Mouse (Mus musculus) kidney, postnatal 14 days (tissue): ENCODE data around the gene Upk1b.
A peak's percentile ranks its signal among the peaks of the same experiment; 100 is the strongest.

ENCODE experiments used
- DNase-seq: peaks from one replicate; pipeline ENCODE4 v3.0.0; 2022; ENCODE audit warnings: mixed read lengths

The Upk1b gene

GRCm38 (mm10) chr16:38760834-38761375 lies 39.2 kb downstream of the Upk1b start:
- DNase-seq, result no peak

DNA sequence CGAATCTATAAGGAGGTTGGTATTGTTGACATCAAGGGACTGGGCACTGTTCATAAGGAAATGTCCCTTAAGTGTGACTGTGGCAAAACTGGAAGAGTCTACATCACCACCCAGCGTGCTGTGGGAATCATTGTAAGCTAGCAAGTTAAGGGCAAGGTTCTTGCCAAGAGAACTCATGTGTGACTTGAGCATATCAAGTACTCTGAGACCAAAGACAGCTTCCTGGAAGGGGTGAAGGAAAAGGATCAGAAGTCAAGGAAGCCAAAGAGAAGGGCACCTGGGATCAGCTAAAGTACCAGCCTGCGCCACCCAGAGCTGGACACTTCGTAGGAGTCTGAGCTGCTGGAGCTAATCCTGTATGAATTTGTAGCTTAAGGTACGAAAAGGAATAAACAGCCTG lies 39.9 kb downstream of the Upk1b start:
- peak; percentile 18 for DNase-seq

DNA sequence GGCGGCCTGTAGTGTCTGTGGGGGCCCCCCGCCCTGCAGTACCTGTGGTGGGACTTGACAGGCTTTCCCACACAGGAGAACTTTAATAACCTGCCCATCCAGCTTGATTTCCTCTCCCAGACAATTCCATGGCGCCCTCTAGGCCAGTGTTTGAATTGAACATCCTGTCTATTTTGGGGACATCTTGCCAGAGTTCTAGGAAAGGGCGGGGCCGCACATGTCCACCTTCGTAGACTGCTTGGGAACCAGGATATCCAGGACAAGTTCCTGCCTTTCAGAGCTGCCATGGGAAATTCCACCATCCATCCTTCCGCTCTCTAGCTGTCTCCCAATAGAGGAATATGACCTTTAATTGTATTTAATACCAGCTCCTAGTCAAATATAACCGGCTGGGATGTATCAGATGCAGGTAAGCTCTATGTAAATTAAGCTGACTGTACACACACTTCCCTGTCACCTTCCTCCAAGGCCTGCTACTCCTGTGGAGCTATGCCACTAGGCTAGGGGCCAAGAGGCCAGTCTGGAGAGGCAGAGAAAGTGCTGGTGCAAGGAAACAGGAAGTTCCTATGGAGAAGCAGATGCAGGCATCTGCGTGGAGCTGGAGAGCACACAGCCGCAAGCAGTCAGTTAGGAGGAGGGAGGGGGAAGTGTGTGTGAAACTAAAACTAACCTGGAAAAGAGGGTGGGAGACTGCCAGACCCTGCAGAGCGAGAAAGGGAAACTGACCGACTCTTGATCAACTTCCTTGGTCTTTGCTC lies 41.8 kb downstream of the Upk1b start:
- DNase-seq, result peak; percentile 75

GRCm38 (mm10) chr16:38757626-38758025 lies 42.5 kb downstream of the Upk1b start:
- DNase-seq, result no peak

GRCm38 (mm10) chr16:38756572-38756971 lies 43.6 kb downstream of the Upk1b start:
- peak; percentile 22 for DNase-seq

DNA sequence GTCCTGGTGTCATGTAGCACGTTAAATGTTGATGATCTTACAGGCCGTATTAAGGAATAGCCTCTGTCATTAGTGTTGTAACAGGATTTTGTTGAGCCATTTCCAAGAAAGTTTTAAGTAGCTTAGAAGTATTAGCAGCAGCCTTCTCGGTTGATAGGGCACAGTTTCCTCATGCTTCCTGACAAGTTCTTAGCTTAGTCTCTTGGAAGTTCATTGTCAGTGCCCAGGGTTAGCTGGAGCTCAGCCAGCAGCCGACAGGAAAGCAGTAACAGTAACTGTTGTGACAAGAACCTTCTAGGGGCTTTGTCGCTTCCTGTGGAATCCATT lies 44.0 kb downstream of the Upk1b start:
- DNase-seq, result peak; percentile 78

DNA sequence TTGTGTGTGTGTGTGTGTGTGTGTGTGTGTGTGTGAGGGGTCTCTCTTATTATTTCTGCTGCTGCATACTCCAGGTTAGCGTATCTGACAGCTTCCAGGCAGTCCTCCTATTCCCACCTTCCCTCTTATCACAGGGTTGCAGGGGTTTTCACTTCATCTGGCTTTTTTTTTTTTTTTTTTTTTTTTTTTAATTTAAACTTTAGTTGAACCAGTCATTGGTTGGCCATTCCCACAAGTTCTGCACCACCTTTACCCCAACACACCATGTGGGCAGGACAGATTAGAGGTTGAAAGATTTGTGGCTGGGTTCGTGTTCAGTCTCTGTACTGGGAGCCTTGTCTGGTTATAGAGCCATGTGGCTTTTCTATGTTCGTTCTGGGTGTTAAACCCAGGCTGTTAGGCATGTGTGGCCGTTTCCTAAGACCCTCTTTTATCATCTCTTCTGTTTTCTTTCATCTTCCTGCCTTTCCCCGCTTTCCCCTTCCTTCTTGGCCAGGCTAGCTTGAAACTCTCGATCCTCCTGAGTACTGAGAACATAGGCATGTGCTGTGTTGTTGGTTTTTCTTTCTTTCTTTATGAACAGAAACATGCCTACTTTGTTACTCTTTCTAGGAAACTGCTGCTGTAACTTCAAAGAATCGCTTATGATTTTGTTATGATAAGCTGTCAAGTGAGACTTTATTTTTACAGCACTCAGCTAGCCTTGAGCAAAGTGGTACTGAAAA lies 44.5 kb downstream of the Upk1b start:
- no peak for DNase-seq

DNA sequence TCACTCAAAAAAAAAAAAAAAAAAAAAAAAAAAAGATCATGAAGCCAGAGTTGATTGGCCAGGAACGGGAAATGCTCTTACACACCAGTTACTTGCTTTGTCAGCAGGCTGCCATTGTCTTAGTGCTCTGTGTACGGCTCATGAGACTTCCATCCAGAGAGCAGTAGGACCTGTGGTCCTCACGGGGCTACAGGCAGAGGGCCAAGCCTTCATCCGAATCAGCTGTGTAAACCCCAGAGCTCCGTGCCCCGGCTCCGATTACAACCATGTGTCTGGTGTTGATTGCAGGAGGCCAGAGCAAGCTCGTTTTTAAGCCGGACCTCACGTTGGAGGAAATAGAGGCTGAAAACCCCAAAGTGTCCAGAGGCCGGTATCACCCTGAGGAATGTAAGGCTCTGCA lies 46.5 kb downstream of the Upk1b start:
- DNase-seq, result no peak

DNA sequence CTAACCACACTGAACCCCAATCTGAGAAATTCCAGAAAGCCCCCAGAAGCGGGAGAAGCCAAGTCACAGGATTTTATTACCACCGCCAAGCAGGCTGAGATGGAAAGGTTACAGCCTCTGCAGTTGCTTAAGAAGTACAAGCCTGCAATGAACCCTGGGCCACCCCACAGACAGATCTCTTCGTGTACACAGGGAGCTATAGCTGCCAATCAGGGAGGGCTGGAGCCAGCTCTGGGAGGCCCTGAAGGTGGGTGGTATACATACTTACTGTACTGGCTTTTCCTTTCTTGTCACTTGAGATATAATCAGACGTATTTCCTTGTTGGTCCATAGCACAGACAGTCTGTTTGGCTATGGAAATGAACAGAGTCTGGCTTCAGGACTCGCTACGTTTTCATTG lies 49.3 kb downstream of the Upk1b start:
- DNase-seq, result no peak

DNA sequence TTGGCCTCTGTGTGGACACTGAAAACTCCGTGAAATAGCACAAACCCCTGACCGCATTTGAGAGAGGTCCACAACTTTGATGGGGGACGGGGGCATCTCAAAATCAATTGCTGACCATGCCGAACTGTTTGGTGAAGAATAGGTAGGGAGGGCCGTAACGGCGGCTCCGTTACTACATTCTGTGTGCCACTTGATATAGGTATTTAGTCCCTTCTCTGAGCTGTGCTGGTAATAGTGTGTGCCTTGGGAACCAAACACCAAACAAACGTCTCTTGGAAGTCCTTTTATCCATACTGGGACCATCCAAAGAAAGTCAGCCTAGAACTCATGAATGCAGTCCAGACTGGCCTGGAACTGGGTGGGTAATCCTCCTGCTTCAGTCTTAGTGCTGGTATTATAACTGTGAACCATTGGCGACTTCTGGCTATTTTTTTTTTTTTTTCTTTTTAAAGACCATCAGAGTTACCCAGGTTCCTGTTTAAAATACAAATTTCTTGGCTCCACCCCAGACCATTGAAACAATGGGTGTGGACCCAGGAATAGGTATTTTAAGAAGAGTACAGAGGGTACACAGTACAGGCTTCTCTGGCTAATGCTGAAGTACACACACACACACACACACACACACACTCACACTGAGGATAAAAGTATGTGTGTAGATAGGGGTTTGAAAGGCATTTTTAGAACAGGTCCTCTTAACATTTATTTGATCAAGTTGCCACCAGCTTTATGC lies 56.0 kb downstream of the Upk1b start:
- DNase-seq, result no peak

GRCm38 (mm10) chr16:38742659-38743131 lies 57.4 kb downstream of the Upk1b start:
- peak; percentile 32 for DNase-seq

- DNase-seq, result peak; percentile 90
These were observed 57.9 kb downstream of the Upk1b start, which contains the start of gene B4galt4 for GRCm38 (mm10) chr16:38742113-38742658. Gene B4galt4, plus strand, starts transcription at chr16:38742264.

- no peak for DNase-seq
These were observed 58.8 kb downstream of the Upk1b start for GRCm38 (mm10) chr16:38741204-38741903.

DNA sequence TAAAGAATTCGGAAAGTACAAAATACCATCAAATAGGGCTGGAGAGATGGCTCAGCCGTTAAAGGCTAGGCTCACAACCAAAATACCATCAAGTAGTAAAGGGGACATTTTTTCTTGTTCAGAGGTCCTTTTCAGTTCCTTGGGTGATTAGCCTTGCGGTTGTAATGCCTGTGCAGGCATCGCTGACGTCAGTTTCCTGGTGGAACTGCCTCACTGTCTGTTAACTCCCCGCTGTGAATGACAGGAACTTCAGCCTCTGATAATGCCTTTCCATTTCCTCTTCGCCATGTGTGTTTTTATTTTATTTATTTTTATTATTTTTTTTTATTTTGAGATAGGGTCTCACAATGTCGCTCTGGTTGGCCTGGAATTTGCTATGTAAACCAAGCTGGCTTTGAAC lies 69.2 kb downstream of the Upk1b start:
- peak; percentile 43 for DNase-seq

- DNase-seq, result peak; percentile 59
These were observed 70.4 kb downstream of the Upk1b start for GRCm38 (mm10) chr16:38729610-38730288.

GRCm38 (mm10) chr16:38729139-38729538 lies 71.0 kb downstream of the Upk1b start:
- DNase-seq, result no peak

DNA sequence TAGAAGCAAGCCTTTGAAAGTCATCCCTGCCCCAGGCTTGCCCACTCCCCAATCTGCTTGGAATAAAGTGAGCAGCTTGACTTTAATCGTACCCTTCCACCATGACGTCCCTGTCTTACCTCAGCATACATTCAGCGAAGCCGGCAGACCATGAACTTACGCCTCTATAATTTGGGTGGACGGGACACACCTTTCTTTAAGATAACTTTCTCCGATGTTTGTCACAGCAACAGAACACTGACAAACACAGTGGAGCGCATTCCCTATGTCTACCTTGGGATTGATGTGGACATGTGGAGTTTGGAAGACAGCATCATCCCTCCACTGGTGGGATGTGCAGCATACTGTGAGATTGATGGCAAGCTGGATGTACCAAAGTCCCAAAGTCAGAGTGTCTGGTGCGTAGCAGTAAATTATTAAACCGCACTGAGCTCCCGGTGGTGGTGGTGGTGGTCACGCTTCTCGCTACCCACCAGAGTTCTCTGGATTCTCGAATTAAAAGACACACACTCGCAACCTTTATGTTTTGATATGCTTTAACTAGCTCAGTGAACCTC lies 71.5 kb downstream of the Upk1b start:
- no peak for DNase-seq

GRCm38 (mm10) chr16:38724974-38725373 lies 75.2 kb downstream of the Upk1b start:
- DNase-seq, result peak; percentile 66

GRCm38 (mm10) chr16:38724256-38724655 lies 75.9 kb downstream of the Upk1b start:
- peak; percentile 45 for DNase-seq
